Mouse (Mus musculus) mouse embryonic stem cell (cell line): ENCODE data around the gene Noc3l.

Experiments
- in situ Hi-C, 2 experiments: fragments of 300-500 bp; cut with MboI; formaldehyde crosslinking; loops; 1 replicate in 1 of 2; 3 replicates in 1 of 2; pipeline ENCODE4 v1.14.3; 2019 to 2020; ENCODE audit warnings: low sequenced_read_pairs in 2 of 2, low pct_unique_long_range_greater_than_20kb in 1 of 2, mixed read lengths in 1 of 2; ENCODE audit not compliant: unreplicated experiment in 1 of 2

The Noc3l gene

GRCm38 (mm10) chr19:38775548-38775947 lies 43.5 kb downstream of the Noc3l start:
- in situ Hi-C loops = loop anchor here (10.0 kb wide), 1 partner anchor 331 kb away; no protein-coding TSS in a partner anchor

- in situ Hi-C loops = loop anchor here in 1 of 2 experiments (25.0 kb wide), 1 partner anchor 554 kb away; the partner anchor contains the start of gene Fra10ac1
These were observed 52.7 kb downstream of the Noc3l start for GRCm38 (mm10) chr19:38766306-38766705.

- in situ Hi-C loops = loop anchor here in 1 of 2 experiments (25.0 kb wide), 1 partner anchor 548 kb away; the partner anchor contains the start of gene Fra10ac1
These were observed 58.6 kb downstream of the Noc3l start for GRCm38 (mm10) chr19:38760441-38760840.

- in situ Hi-C loops = loop anchor here in 1 of 2 experiments (25.0 kb wide), 1 partner anchor 547 kb away; the partner anchor contains the start of gene Fra10ac1
These were observed 60.2 kb downstream of the Noc3l start for GRCm38 (mm10) chr19:38758685-38759472.

- in situ Hi-C loops = loop anchor here in 1 of 2 experiments (25.0 kb wide), 1 partner anchor 546 kb away; the partner anchor contains the start of gene Fra10ac1
These were observed 61.0 kb downstream of the Noc3l start for GRCm38 (mm10) chr19:38758056-38758455.

GRCm38 (mm10) chr19:38757161-38757560 lies 61.9 kb downstream of the Noc3l start:
- in situ Hi-C loops = loop anchor here in 1 of 2 experiments (25.0 kb wide), 1 partner anchor 545 kb away; the partner anchor contains the start of gene Fra10ac1

GRCm38 (mm10) chr19:38750192-38750591 lies 68.8 kb downstream of the Noc3l start:
- in situ Hi-C loops = loop anchor here in 1 of 2 experiments (25.0 kb wide), 1 partner anchor 538 kb away; the partner anchor contains the start of gene Fra10ac1

GRCm38 (mm10) chr19:38746492-38747014 lies 72.5 kb downstream of the Noc3l start:
- in situ Hi-C loops = no loop called here

- in situ Hi-C loops = no loop called here
These were observed 73.1 kb downstream of the Noc3l start for GRCm38 (mm10) chr19:38745810-38746491.

- in situ Hi-C loops = no loop called here
These were observed 74.5 kb downstream of the Noc3l start for GRCm38 (mm10) chr19:38744546-38744945.
